ENCODE assay signal across 7 mouse cellular contexts in the genomic region with DNA sequence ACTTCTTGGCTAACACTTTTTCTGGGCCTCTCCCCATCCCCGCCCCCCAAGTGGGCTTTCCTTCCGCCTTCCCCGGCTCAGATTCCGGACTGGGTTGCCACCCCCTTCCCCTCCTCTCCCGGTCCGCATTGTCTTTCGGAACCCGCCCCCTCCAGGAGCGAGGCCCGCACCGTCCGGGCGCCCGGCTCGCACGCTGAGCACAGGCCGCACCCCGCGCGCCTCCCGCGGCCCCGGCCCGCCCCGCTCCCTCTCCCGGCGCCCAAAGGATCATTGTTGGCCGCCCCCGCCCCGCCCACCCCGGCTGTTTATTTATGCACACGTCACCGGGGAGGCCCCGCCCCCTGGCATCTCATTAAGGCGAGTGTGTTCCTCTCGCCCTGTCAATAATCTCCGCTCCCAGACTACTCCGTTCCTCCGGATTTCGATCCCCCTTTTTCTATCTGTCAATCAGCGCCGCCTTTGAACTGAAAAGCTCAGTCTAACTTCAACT. TPM values are rescaled to one million over a fixed set of nuclear protein-coding genes. Genes with fewer than 3 reads are reported as not detected.
DNase-seq lines count a peak whose midpoint lies in the region; ATAC-seq lines count a peak whose summit lies in the region.

Gene Tcf7l2, plus strand, starts transcription at position 382 of the 490 bp plus-strand sequence.

- no peaks in the 10 kb centered on the region for H3K27me3 ChIP-seq in embryonic facial prominence, embryonic 11.5 days (ENCODE audit: control insufficient read depth, insufficient read depth, low read length)
- H3K27me3 ChIP-seq in limb, embryonic 13.5 days: no peaks in the 10 kb centered on the region
- no peaks in the 10 kb centered on the region for H3K27me3 ChIP-seq in midbrain, embryonic 15.5 days (replicated peaks)

- H3K9ac ChIP-seq in embryonic facial prominence, embryonic 11.5 days (replicated peaks; ENCODE audit: low read length): peak within 1 kb of the TSS; percentile 99
- H3K9ac ChIP-seq in limb, embryonic 13.5 days: peak within 1 kb of the TSS; percentile 100
- H3K9ac ChIP-seq in midbrain, embryonic 15.5 days: peak within 1 kb of the TSS; percentile 75

- no peaks in the 10 kb centered on the region for H3K9me3 ChIP-seq in embryonic facial prominence, embryonic 11.5 days (replicated peaks; ENCODE audit: control insufficient read depth, low read length)
- H3K9me3 ChIP-seq in limb, embryonic 13.5 days: no peaks in the 10 kb centered on the region
- no peaks in the 10 kb centered on the region for H3K9me3 ChIP-seq in midbrain, embryonic 15.5 days

- peak within 1 kb of the TSS; percentile 99 for H3K27ac ChIP-seq in embryonic facial prominence, embryonic 11.5 days (replicated peaks; ENCODE audit: low read depth, low read length)
- H3K27ac ChIP-seq in limb, embryonic 13.5 days: peak within 1 kb of the TSS; percentile 100
- peak within 1 kb of the TSS; percentile 93 for H3K27ac ChIP-seq in midbrain, embryonic 15.5 days

- peak; percentile 91 for DNase-seq in adrenal gland, postnatal 25 days
- DNase-seq in embryonic facial prominence, embryonic 11.5 days (ENCODE audit: low spot score): peak; percentile 97
- peak; percentile 91 for DNase-seq in heart, adult 8-10 months (ENCODE audit: low spot score)
- DNase-seq in kidney, adult 9 months: peak; percentile 95
- DNase-seq in spleen, adult 18-20 months: peak; percentile 63 to 79

- H3K4me2 ChIP-seq in embryonic facial prominence, embryonic 11.5 days (ENCODE audit: low read depth, low read length): peak within 1 kb of the TSS; percentile 90
- peak within 1 kb of the TSS; percentile 94 for H3K4me2 ChIP-seq in limb, embryonic 13.5 days (replicated peaks)
- peak within 1 kb of the TSS; percentile 62 for H3K4me2 ChIP-seq in midbrain, embryonic 15.5 days

- WGBS in embryonic facial prominence, embryonic 11.5 days: under 1% methylated on average over 42 of the region's 42 CpGs
- 1% methylated on average over 42 of the region's 42 CpGs for WGBS in limb, embryonic 13.5 days
- 1% methylated on average over 42 of the region's 42 CpGs for WGBS in midbrain, embryonic 15.5 days

- peak; percentile 93 for ATAC-seq in embryonic facial prominence, embryonic 11.5 days (replicated peaks; ENCODE audit: insufficient number of reproducible peaks, low FRiP score, low TSS enrichment, low read depth)
- ATAC-seq in limb, embryonic 13.5 days (ENCODE audit: low FRiP score, low read depth): peak; percentile 93
- ATAC-seq in midbrain, embryonic 15.5 days (replicated peaks): peak; percentile 90

- no peaks in the 10 kb centered on the region; the same call in 1 of the 2 replicates for H3K4me1 ChIP-seq in embryonic facial prominence, embryonic 11.5 days (ENCODE audit: control insufficient read depth, insufficient read depth, low read length)
- peaks cover 32% of the 10 kb centered on the region for H3K4me1 ChIP-seq in limb, embryonic 13.5 days
- H3K4me1 ChIP-seq in midbrain, embryonic 15.5 days: peaks cover 34% of the 10 kb centered on the region

- H3K36me3 ChIP-seq in embryonic facial prominence, embryonic 11.5 days (replicated peaks; ENCODE audit: control insufficient read depth, insufficient read depth, low read depth, low read length): no peaks in the 10 kb centered on the region
- H3K36me3 ChIP-seq in limb, embryonic 13.5 days: no peaks in the 10 kb centered on the region
- H3K36me3 ChIP-seq in midbrain, embryonic 15.5 days (replicated peaks): no peaks in the 10 kb centered on the region

- peak within 1 kb of the TSS; percentile 79 for H3K4me3 ChIP-seq in embryonic facial prominence, embryonic 11.5 days (ENCODE audit: low read depth, low read length)
- H3K4me3 ChIP-seq in limb, embryonic 13.5 days: peak within 1 kb of the TSS; percentile 90
- H3K4me3 ChIP-seq in midbrain, embryonic 15.5 days: peak within 1 kb of the TSS; percentile 60

RNA-seq across cellular contexts. Expression of gene Tcf7l2, which starts in this region (rescaled TPM):
- 27.5 and 33.3 TPM in 2 replicates for total RNA-seq in adrenal gland, postnatal 25 days (2021)
- 107 and 111 TPM in 2 replicates for polyA plus RNA-seq in embryonic facial prominence, embryonic 11.5 days (2014; fragmentation: Nextera tagmentation; extraction: Ambion mirVana)
- total RNA-seq in heart, adult 8-10 months (2022): 10 to 100 TPM in 3 of 4 experiments, 1 to 10 TPM in 1; 10.0 to 14.7 (median 12.3) TPM
- 180 and 190 TPM in 2 replicates for polyA plus RNA-seq in limb, embryonic 13.5 days (2015; fragmentation: Nextera tagmentation; extraction: Ambion mirVana)
- polyA plus RNA-seq in midbrain, embryonic 15.5 days (2015; fragmentation: Nextera tagmentation; extraction: Ambion mirVana): 729 and 759 TPM in 2 replicates

Comparison
In these comparisons a context has a peak if more than half of its experiments do, and no peak if none do; other contexts are left out.
1. Peak in every context shown above with its lines: DNase-seq, ATAC-seq, H3K4me3 ChIP-seq and H3K27ac ChIP-seq.